Mouse (Mus musculus) left cerebral cortex, adult 9 months (tissue): ENCODE results near the gene Gm49387.

Experiments used
- DNase-seq, 2 experiments: peaks; one replicate each; pipeline ENCODE4 v3.0.0; 2022; ENCODE audit warnings: low spot score in 2 of 2

The Gm49387 gene

DNA sequence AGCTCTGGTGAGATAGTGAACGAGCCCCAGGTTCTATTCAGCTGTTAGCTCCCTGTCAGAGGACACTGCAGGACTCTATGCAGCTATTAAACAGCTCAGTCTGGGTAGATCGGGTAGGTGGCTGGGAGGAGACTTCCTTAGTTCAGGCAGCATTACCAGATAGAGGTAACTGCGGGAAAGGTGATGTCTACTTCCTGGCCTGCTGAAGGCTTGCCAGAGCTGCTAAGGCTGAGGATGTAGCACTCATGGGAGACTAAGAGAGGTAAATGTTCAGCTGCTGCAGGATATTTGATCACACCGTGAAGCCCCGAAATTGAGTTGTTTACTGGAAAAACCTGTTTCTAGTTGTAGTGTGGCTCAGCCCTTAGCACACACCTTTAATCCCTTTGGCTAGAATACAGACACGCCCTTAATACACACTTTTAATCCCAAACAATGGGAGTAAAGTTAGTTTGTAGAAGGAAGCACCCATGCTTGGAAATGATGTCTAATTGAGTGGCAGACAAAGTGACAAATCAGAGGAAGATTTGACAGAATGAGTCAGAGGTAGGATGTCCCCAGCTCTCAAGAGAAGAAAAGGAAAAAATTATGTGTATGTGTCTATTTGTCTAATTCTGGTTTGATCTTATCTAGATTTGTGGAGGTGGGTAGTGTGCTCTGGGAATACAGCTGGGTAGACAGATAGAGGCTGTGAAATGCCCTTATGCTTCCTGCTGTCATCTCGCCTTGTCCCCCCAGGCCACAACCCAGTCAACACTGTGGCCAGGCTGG lies 115.5 kb downstream of the Gm49387 start:
- no peak for DNase-seq

DNA sequence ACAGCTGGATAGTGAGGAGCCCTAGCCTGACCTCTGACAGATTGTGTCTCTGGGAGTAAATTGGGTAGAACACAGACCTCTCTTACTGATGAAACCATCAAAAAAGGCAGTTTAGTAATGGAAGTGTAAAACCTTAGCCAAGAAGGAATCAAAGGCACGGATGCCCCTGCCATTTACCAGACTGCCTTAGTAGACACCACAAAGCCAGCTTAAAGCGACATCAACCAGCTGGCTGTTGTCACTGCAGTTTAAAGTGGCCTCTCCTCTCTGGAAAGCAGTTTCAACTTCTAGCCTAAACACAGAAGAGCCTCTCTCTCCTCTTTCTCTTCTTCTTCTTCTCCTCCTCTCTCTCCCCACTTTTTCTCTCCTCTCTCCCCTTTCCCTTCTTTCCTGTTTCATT lies 119.4 kb downstream of the Gm49387 start:
- no peak for DNase-seq

DNA sequence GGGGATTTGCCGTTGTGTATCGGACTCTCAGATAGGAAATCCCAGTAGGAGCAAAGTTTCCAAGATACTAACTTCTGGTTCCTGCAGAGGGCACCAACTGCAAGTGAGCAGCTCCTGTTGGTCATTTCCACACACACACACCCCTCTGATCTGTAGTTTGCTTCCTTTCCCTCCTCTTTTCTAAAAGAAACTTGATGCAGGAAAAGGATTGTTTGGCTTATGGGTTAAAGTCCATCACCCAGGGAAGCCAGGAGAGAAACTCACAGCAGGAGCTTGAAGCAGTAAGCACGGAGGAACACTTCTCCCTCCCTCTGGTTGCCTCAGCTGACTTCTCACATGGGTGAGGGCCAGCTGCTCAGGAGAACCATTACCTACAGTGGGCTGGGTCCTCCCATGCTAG lies 121.5 kb downstream of the Gm49387 start:
- DNase-seq, result no peak

DNA sequence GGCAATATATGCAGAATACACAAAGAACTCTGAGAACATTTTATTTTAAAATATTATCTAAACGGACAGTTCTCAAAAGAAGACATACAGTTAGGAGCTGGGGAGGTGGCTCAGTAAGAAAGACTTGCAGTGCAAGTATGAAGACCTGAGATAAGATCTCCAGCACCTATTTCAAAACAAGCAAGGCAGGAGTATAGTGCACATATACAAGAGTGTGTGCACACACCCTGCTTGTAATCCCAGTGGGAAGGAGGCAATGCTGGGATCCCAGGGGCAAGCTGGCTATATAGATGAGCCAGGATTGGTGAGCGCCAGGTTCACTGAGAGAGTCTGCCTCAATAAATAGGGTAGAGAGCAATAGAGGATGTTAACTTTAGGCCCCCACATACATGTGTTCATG lies 124.8 kb downstream of the Gm49387 start:
- no peak for DNase-seq

DNA sequence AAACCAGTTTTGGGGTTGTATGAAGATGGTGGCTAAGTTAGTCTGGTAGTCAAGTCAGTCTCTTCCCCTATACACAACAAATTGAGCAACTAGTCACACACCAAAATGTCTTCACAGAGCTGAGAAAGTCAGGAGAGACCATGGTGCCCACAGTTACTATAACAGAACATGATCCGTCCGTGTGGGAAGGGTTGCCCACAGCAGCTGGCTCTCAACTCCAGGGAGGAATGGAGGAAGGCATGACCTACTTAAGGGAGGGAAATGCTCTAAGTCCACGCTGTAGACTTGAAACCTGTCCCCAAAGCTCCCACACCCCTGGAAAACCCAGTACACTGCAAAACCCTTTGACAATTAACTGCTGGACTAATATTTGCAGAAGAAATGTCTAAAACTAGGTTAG lies 130.4 kb downstream of the Gm49387 start:
- no peak for DNase-seq

DNA sequence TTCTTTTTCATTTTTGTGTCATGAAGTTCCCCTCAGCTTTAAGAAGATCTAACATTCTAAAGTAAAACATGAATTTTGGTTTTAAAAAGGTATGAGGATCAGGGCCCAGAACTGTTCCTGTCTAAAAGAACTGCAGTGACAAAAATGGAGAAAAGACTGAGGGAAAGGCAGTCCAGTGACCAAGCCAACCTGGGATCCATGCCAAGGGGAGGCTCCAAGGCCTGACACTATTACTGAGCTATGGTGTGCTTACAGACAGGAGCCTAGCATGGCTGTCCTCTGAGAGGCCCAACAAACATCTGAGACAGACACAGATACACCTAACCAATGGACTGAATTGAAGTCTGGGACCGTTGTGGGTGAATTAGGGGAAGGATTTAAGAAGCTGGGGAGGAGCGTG lies 130.8 kb downstream of the Gm49387 start:
- DNase-seq, result no peak

DNA sequence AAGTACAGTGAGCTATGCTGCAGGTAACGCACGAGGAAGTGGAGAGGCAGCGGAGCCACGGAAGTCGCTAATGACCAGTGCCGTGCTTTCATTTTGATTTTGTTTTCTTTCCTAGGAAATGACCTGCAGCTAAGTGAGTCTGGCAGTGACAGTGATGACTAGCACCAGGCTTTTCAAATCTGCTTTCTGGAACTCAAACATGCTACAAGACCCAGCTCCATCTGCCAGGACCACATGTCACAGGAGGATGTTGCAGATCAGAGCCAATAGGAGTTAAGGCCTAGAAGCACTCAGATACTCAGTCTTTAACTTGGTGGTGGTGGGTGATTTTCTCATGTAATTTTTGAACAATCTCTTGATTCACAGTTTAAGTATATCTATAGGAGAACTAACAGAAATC lies 134.2 kb downstream of the Gm49387 start:
- no peak for DNase-seq

DNA sequence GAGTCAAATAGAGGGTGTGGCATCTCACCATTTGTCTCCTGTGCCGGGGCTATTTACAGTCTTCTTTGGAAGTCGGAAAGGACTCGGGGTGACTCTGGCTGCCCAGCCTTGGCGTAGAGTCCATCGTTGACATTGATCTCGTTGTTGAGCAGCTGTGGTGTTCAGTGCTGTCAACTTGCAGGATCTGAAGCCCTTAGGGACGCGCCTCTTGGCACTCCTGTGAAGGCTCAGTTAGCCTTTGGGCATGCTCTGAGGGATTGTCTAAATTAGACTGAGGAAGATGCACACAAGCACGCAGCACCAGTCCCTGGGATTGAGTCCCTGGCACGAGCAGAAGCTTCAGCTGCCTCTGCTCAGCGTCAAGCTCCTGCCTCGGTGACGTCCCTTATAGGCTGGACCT lies 137.3 kb downstream of the Gm49387 start:
- DNase-seq, result no peak
